Mouse (Mus musculus) myocyte (in vitro differentiated cells): ENCODE measurements around the gene 9130213A22Rik. TPM values are rescaled to one million over a fixed set of nuclear protein-coding genes. Genes with fewer than 3 reads are reported as not detected.
A peak's percentile ranks its signal among the peaks of the same experiment; 100 is the strongest.

Experiments
- H3K27me3 ChIP-seq: one replicate; pipeline ENCODE4 v1.6.1; 2011; ENCODE audit not compliant: control insufficient read depth, insufficient read depth, insufficient read length
- H3K36me3 ChIP-seq: one replicate; pipeline ENCODE4 v1.6.1; 2011; ENCODE audit not compliant: control insufficient read depth, insufficient read depth
- H3K4me2 ChIP-seq: one replicate; pipeline ENCODE4 v1.6.1; 2011; ENCODE audit warnings: low read depth, control low read depth
- H3K4me3 ChIP-seq: one replicate; pipeline ENCODE4 v1.5.1; 2011; ENCODE audit warnings: mild to moderate bottlenecking, control low read depth, moderate library complexity
- H3K79me2 ChIP-seq: one replicate; pipeline ENCODE4 v1.6.1; 2011; ENCODE audit not compliant: control insufficient read depth, insufficient read depth
- H3ac ChIP-seq: one replicate; pipeline ENCODE4 v1.6.1; 2011; ENCODE audit not compliant: control insufficient read depth, insufficient read length
- CEBPB ChIP-seq: IDR thresholded peaks from 2 replicates; pipeline ENCODE4 v1.6.1; 2011; ENCODE audit warnings: mild to moderate bottlenecking, moderate library complexity; ENCODE audit not compliant: poor library complexity, insufficient read depth, severe bottlenecking
- E2F4 ChIP-seq: IDR thresholded peaks from one replicate; pipeline ENCODE4 v1.6.1; 2011; ENCODE audit warnings: mild to moderate bottlenecking, control low read depth, moderate library complexity; ENCODE audit not compliant: insufficient read depth
- MAX ChIP-seq: IDR thresholded peaks from one replicate; pipeline ENCODE4 v1.6.1; 2011; ENCODE audit warnings: low read depth, mild to moderate bottlenecking, control low read depth
- MYOD1 ChIP-seq, 3 experiments: IDR thresholded peaks; one replicate each; pipeline ENCODE4 v1.6.1; 2011; ENCODE audit warnings: control low read depth in 2 of 3, low read depth in 2 of 3, mild to moderate bottlenecking in 2 of 3, moderate library complexity in 1 of 3; ENCODE audit not compliant: insufficient read length in 2 of 3, control insufficient read depth in 1 of 3
- MYOG ChIP-seq, 3 experiments: IDR thresholded peaks; one replicate each; pipeline ENCODE4 v1.6.1; 2011; ENCODE audit warnings: control low read depth in 2 of 3, low read depth in 2 of 3, mild to moderate bottlenecking in 2 of 3; ENCODE audit not compliant: insufficient read length in 2 of 3, control insufficient read depth in 1 of 3, insufficient read depth in 1 of 3
- POLR2A ChIP-seq: IDR thresholded peaks from one replicate; pipeline ENCODE4 v1.6.1; 2011; ENCODE audit warnings: low read depth, mild to moderate bottlenecking, control low read depth, moderate library complexity; ENCODE audit not compliant: insufficient read length
- POLR2AphosphoS2 ChIP-seq: IDR thresholded peaks from one replicate; pipeline ENCODE4 v1.6.1; 2011; ENCODE audit warnings: low read depth, control low read depth; ENCODE audit not compliant: insufficient read length
- REST ChIP-seq: IDR thresholded peaks from one replicate; pipeline ENCODE4 v1.6.1; 2011; ENCODE audit warnings: mild to moderate bottlenecking, control low read depth, moderate library complexity; ENCODE audit not compliant: insufficient read depth, insufficient read length
- SRF ChIP-seq: IDR thresholded peaks from one replicate; pipeline ENCODE4 v1.6.1; 2011; ENCODE audit warnings: low read depth; ENCODE audit not compliant: control insufficient read depth, insufficient read length
- TCF12 ChIP-seq: IDR thresholded peaks from one replicate; pipeline ENCODE4 v1.6.1; 2011; ENCODE audit warnings: mild to moderate bottlenecking, control low read depth; ENCODE audit not compliant: poor library complexity, insufficient read depth, severe bottlenecking
- TCF3 ChIP-seq: IDR thresholded peaks from one replicate; pipeline ENCODE4 v1.6.1; 2011; ENCODE audit warnings: low read depth, control low read depth; ENCODE audit not compliant: insufficient read length
- USF1 ChIP-seq: IDR thresholded peaks from one replicate; pipeline ENCODE4 v1.6.1; 2011; ENCODE audit warnings: low read depth, mild to moderate bottlenecking, control low read depth, moderate library complexity
- polyA plus RNA-seq: library from polyadenylated mRNA; unstranded; fragments of >200 nt; fragmentation: generic; extraction: Trizol; gene quantifications from one replicate; pipeline ENCODE4 v1.2.1, GENCODE M21; 2012; ENCODE audit warnings: missing spikeins

Gene 9130213A22Rik
- polyA plus RNA-seq, 1 experiment = 0.78 TPM

DNA sequence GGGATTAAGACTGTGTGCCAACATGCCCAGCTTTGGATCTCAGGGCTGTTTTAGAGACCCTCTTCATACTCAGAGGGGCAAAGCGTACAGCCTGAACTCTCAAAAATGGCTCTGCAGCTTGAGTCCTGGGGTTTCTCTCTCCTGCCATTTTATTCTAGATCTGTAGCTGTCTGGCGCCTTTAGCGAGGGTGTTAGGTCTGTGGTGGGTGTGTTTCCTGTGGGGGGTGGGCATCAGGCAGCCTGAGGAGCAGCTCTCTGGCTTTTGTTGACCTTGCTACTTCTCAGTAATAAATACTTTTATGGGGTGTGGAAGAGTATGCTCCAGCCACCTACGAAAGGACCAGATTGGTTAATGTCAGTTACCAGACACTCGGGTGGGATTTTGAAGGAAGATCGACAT lies 44.3 kb downstream of the 9130213A22Rik start:
- no peak overlapping the region for H3K4me3 ChIP-seq
- no peak for TF ChIP-seq MAX
- TF ChIP-seq POLR2A = no peak
- no peak for TF ChIP-seq REST
- no peak for TF ChIP-seq TCF12
- no peak for TF ChIP-seq POLR2AphosphoS2
- TF ChIP-seq E2F4 = no peak
- no peak for TF ChIP-seq SRF
- TF ChIP-seq MYOD1 (IDR thresholded peaks at IDR 0.05; ENCODE audit: control insufficient read depth in 1 of 3, insufficient read length in 2 of 3, low read depth in 2 of 3) = no peak
- TF ChIP-seq MYOG (IDR thresholded peaks at IDR 0.05; ENCODE audit: control insufficient read depth in 1 of 3, insufficient read depth in 1 of 3, insufficient read length in 2 of 3, low read depth in 2 of 3) = no peak
- no peak for TF ChIP-seq TCF3
- no peak for TF ChIP-seq CEBPB
- no peak for TF ChIP-seq USF1
- no peaks in the 10 kb centered on the region for H3K36me3 ChIP-seq
- no peaks in the 10 kb centered on the region for H3K27me3 ChIP-seq
- H3K4me2 ChIP-seq = peak overlapping the region; percentile 52
- H3K79me2 ChIP-seq = no peaks in the 10 kb centered on the region
- no peak overlapping the region for H3ac ChIP-seq

DNA sequence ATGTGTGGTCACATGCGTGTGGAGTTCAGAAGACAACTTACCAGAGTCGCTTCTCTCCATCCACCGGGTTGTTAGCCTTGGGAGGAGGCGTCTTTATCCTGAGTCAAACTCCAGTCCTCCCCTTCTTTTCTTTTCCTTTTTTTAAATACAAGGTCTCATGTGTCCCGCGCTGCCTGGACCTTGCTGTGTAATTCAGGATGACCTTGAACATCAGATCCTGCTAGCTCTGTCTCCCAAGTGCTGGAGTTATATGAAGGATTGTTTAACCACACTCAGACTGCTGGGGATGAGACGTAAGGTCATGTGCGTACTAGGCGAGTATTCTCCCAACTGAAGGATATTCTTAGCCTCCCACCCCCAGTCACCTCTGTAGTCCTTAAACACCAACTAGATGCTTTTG lies 45.1 kb downstream of the 9130213A22Rik start:
- H3K4me3 ChIP-seq = no peak overlapping the region
- no peaks in the 10 kb centered on the region for H3K36me3 ChIP-seq
- no peak for TF ChIP-seq MAX
- TF ChIP-seq TCF3 = no peak
- TF ChIP-seq MYOG (IDR thresholded peaks at IDR 0.05; ENCODE audit: control insufficient read depth in 1 of 3, insufficient read depth in 1 of 3, insufficient read length in 2 of 3, low read depth in 2 of 3) = no peak
- TF ChIP-seq MYOD1 (IDR thresholded peaks at IDR 0.05; ENCODE audit: control insufficient read depth in 1 of 3, insufficient read length in 2 of 3, low read depth in 2 of 3) = no peak
- TF ChIP-seq TCF12 = no peak
- TF ChIP-seq SRF = no peak
- TF ChIP-seq E2F4 = no peak
- no peak for TF ChIP-seq CEBPB
- TF ChIP-seq USF1 = no peak
- TF ChIP-seq POLR2A = no peak
- TF ChIP-seq REST = no peak
- TF ChIP-seq POLR2AphosphoS2 = no peak
- no peak overlapping the region for H3K4me2 ChIP-seq
- H3K27me3 ChIP-seq = no peaks in the 10 kb centered on the region
- no peak overlapping the region for H3ac ChIP-seq
- no peaks in the 10 kb centered on the region for H3K79me2 ChIP-seq

DNA sequence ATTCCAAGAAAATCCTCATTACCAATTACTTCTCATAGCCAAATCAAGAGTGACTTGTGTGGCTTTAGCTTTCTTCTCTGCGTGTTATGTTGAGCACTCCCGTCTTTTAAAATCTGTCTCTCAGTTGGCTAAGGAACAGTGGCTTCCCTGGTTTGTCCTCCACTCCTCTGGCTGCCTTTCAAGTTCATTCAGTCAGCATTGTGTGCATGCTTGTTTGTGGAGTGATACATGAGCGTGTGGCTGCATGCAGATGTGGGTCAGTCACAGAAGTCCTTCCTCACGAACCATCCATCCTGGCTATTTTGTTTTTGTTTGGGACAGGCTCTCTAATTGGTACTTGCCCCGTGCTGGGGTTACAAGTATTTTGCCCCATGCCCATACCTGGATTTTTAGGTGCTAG lies 45.8 kb downstream of the 9130213A22Rik start:
- Histone ChIP-seq H3K4me2 (no peak overlapping the region), H3K36me3 (no peaks in the 10 kb centered on the region), H3ac (no peak overlapping the region), H3K4me3 (no peak overlapping the region), H3K79me2 (no peaks in the 10 kb centered on the region), H3K27me3 (no peaks in the 10 kb centered on the region)
- TF ChIP-seq USF1 (no peak), MYOG (IDR thresholded peaks at IDR 0.05; ENCODE audit: control insufficient read depth in 1 of 3, insufficient read depth in 1 of 3, insufficient read length in 2 of 3, low read depth in 2 of 3) (no peak), TCF12 (no peak), MAX (no peak), POLR2A (no peak), SRF (no peak)

DNA sequence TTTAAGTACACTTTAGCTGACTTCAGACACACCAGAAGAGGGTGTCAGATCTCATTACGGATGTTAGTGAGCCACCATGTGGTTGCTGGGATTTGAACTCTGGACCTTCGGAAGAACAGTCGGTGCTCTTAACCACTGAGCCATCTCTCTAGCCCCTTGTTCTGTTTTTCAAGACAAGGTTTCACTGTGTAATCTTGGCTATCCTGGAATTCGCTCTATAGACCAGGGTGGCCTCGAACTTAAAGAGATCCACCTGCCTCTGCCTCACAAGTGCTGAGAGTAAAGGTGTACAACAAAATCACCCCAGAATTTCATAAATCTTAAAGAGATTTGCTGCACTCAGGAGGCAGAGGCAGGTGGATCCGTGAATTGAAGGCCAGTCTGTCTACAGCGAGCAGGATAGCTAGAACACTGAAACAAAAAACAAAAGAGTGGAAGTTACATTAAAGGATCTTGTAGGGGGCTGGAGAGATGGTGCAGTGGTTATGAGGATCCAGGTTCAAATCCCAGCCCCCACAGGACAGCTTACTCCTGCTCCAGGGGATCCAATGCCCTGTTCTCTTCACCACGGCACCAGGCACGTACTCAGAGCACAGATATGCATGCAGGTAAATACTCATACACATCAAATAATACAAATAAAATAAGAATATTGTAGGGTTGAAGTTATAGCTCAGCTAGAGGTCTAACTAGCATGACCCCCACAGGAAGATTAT lies 46.5 kb downstream of the 9130213A22Rik start:
- no peaks in the 10 kb centered on the region for H3K36me3 ChIP-seq

DNA sequence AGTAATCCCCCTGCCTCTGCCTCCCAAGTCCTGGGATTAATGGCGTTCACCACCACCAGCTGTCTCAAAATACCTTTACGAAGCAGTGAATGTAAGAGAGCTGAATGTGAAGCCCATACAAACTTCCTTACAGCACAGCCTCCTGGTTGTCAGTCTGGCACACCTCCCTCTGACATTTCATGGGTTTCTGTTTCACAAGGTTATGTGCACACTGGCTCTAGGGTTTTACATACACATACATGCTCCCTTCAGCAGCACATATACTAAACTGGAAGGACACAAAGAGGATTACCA lies 47.7 kb downstream of the 9130213A22Rik start:
- H3K79me2 ChIP-seq = no peaks in the 10 kb centered on the region
- no peaks in the 10 kb centered on the region for H3K27me3 ChIP-seq
- no peak overlapping the region for H3K4me3 ChIP-seq
- H3K4me2 ChIP-seq = no peak overlapping the region
- TF ChIP-seq TCF12 = no peak
- no peak for TF ChIP-seq REST
- TF ChIP-seq POLR2A = no peak
- TF ChIP-seq POLR2AphosphoS2 = no peak
- TF ChIP-seq MYOD1 (IDR thresholded peaks at IDR 0.05; ENCODE audit: control insufficient read depth in 1 of 3, insufficient read length in 2 of 3, low read depth in 2 of 3) = no peak
- TF ChIP-seq USF1 = no peak
- no peak for TF ChIP-seq CEBPB
- no peak for TF ChIP-seq SRF
- no peak for TF ChIP-seq MAX
- no peak for TF ChIP-seq TCF3
- no peak for TF ChIP-seq E2F4
- no peak for TF ChIP-seq MYOG (IDR thresholded peaks at IDR 0.05; ENCODE audit: control insufficient read depth in 1 of 3, insufficient read depth in 1 of 3, insufficient read length in 2 of 3, low read depth in 2 of 3)
- no peak overlapping the region for H3ac ChIP-seq
- no peaks in the 10 kb centered on the region for H3K36me3 ChIP-seq

More for the DNA sequence above, 46.5 kb downstream of the 9130213A22Rik start:
- no peak overlapping the region for H3K4me3 ChIP-seq
- TF ChIP-seq REST = no peak
- TF ChIP-seq CEBPB = no peak
- TF ChIP-seq MYOG (IDR thresholded peaks at IDR 0.05; ENCODE audit: control insufficient read depth in 1 of 3, insufficient read depth in 1 of 3, insufficient read length in 2 of 3, low read depth in 2 of 3) = no peak
- TF ChIP-seq TCF3 = no peak
- TF ChIP-seq MYOD1 (IDR thresholded peaks at IDR 0.05; ENCODE audit: control insufficient read depth in 1 of 3, insufficient read length in 2 of 3, low read depth in 2 of 3) = no peak
- no peak for TF ChIP-seq E2F4
- TF ChIP-seq SRF = no peak
- TF ChIP-seq USF1 = no peak
- TF ChIP-seq TCF12 = no peak
- TF ChIP-seq POLR2A = no peak
- TF ChIP-seq POLR2AphosphoS2 = no peak
- no peak for TF ChIP-seq MAX
- H3K79me2 ChIP-seq = no peaks in the 10 kb centered on the region
- H3K4me2 ChIP-seq = no peak overlapping the region
- H3K27me3 ChIP-seq = no peaks in the 10 kb centered on the region
- H3ac ChIP-seq = no peak overlapping the region
